Mouse (Mus musculus): Measurements from ENCODE around the gene Creb3l4. TPM values are rescaled to one million over a fixed set of nuclear protein-coding genes. Genes with fewer than 3 reads are reported as not detected.

Creb3l4 gene
- polyA plus RNA-seq, 1 experiment from 2014 or later = 3.2 TPM

DNA sequence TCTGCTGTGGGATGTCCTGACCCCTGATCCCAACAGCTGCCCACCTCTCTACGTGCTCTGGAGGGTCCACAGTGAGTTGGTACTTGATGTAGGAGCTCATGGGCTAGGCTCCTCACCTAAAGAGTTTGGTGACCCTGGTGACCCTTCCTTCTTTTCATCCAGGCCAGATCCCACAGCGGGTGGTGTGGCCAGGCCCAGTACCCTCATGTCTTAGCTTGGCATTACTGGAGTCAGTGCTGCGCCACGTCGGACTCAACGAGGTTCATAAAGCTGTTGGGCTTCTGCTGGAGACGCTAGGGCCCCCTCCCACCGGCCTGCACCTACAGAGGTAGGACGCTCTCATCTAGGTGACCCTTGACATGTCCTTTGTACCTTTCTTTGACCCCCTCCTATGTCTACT lies 35.9 kb upstream of the Creb3l4 start:
- no peak for ATAC-seq (ENCODE audit: low FRiP score)
- DNase-seq (ENCODE audit: low spot score, missing footprints) = no peak
- Histone ChIP-seq H3K4me2 (no peak overlapping the region), H3K27ac (ENCODE audit: low read depth, low read length) (no peak overlapping the region), H3K9ac (ENCODE audit: low read length) (no peak overlapping the region), H3K27me3 (ENCODE audit: control insufficient read depth, insufficient read depth, low read length) (no peaks in the 10 kb centered on the region), H3K4me1 (ENCODE audit: control insufficient read depth, insufficient read depth, low read length) (no peaks in the 10 kb centered on the region), H3K9me3 (ENCODE audit: control insufficient read depth, low read length) (no peaks in the 10 kb centered on the region), H3K36me3 (ENCODE audit: control insufficient read depth, insufficient read depth, low read length) (peaks cover 11% of the 10 kb centered on the region), H3K4me3 (ENCODE audit: low read depth, low read length) (no peak overlapping the region)
- WGBS = 92% methylated on average over 9 of the region's 9 CpGs

DNA sequence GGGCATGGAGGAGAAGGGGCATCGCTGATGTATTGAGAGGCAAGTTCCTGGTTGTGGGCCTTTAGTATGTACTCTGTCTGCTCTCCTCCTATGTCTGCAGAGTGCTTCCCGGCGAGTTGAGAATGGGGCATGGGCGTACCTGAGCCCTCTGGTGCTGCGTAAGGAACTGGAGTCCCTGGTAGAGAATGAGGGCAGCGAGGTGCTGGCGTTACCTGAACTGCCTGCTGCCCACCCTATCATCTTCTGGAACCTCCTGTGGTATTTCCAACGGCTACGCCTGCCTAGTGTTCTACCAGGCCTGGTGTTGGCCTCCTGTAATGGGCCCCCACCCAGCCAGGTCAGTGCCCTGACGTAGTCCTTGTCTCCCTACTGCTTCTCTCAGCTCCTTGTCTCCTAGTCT lies 34.9 kb upstream of the Creb3l4 start:
- no peaks in the 10 kb centered on the region for H3K4me1 ChIP-seq (ENCODE audit: control insufficient read depth, insufficient read depth, low read length)
- 97% methylated on average over 10 of the region's 10 CpGs for WGBS
- no peak for ATAC-seq (ENCODE audit: low FRiP score)
- no peak for DNase-seq (ENCODE audit: low spot score, missing footprints)
- no peaks in the 10 kb centered on the region for H3K9me3 ChIP-seq (ENCODE audit: control insufficient read depth, low read length)
- no peak overlapping the region for H3K4me2 ChIP-seq
- no peak overlapping the region for H3K4me3 ChIP-seq (ENCODE audit: low read depth, low read length)
- no peaks in the 10 kb centered on the region for H3K27me3 ChIP-seq (ENCODE audit: control insufficient read depth, insufficient read depth, low read length)
- H3K9ac ChIP-seq (ENCODE audit: low read length) = no peak overlapping the region
- H3K36me3 ChIP-seq (ENCODE audit: control insufficient read depth, insufficient read depth, low read length) = peaks cover 13% of the 10 kb centered on the region
- no peak overlapping the region for H3K27ac ChIP-seq (ENCODE audit: low read depth, low read length)

- H3K36me3 ChIP-seq (ENCODE audit: control insufficient read depth, insufficient read depth, low read length) = peaks cover 15% of the 10 kb centered on the region
Observed at GRCm38 (mm10) chr3:90277793-90278192, 34.5 kb upstream of the Creb3l4 start.

DNA sequence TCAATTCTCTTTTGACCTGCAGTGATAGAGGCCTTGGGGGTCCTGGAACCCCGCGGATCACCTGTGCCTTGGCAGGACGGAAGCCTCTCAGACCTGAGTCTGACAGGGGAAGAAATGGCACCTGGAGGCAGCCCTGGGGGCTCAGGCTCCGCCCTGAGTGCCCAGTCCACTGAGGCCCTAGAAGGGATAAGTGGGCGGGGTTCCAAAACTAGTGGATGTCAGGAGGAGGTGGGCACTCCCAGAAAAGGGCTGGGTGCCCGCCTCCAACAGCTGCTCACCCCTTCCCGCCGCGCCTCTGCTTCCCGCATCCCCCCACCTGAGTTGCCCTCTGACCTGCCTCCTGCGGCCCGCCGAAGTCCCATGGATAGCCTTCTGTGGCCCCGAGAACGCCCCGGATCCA lies 33.5 kb upstream of the Creb3l4 start:
- H3K4me3 ChIP-seq (ENCODE audit: low read depth, low read length) = no peak overlapping the region
- no peak overlapping the region for H3K4me2 ChIP-seq
- no peak for ATAC-seq (ENCODE audit: low FRiP score)
- H3K9ac ChIP-seq (ENCODE audit: low read length) = no peak overlapping the region
- no peaks in the 10 kb centered on the region for H3K27me3 ChIP-seq (ENCODE audit: control insufficient read depth, insufficient read depth, low read length)
- DNase-seq (ENCODE audit: low spot score, missing footprints) = no peak
- H3K27ac ChIP-seq (ENCODE audit: low read depth, low read length) = no peak overlapping the region
- no peaks in the 10 kb centered on the region for H3K4me1 ChIP-seq (ENCODE audit: control insufficient read depth, insufficient read depth, low read length)
- peaks cover 19% of the 10 kb centered on the region for H3K36me3 ChIP-seq (ENCODE audit: control insufficient read depth, insufficient read depth, low read length)
- no peaks in the 10 kb centered on the region for H3K9me3 ChIP-seq (ENCODE audit: control insufficient read depth, low read length)
- WGBS = 39% methylated on average over 16 of the region's 16 CpGs

More at GRCm38 (mm10) chr3:90277793-90278192, 34.5 kb upstream of the Creb3l4 start:
- no peaks in the 10 kb centered on the region for H3K9me3 ChIP-seq (ENCODE audit: control insufficient read depth, low read length)
- WGBS = 91% methylated on average over 9 of the region's 9 CpGs
- no peaks in the 10 kb centered on the region for H3K4me1 ChIP-seq (ENCODE audit: control insufficient read depth, insufficient read depth, low read length)
- H3K9ac ChIP-seq (ENCODE audit: low read length) = no peak overlapping the region
- no peak overlapping the region for H3K4me3 ChIP-seq (ENCODE audit: low read depth, low read length)
- H3K27ac ChIP-seq (ENCODE audit: low read depth, low read length) = no peak overlapping the region
- H3K4me2 ChIP-seq = no peak overlapping the region
- ATAC-seq (ENCODE audit: low FRiP score) (no peak), DNase-seq (ENCODE audit: low spot score, missing footprints) (no peak)
- H3K27me3 ChIP-seq (ENCODE audit: control insufficient read depth, insufficient read depth, low read length) = no peaks in the 10 kb centered on the region

GRCm38 (mm10) chr3:90275286-90275685 lies 32.0 kb upstream of the Creb3l4 start:
- Histone ChIP-seq H3K27ac (ENCODE audit: low read depth, low read length) (no peak overlapping the region), H3K4me3 (ENCODE audit: low read depth, low read length) (no peak overlapping the region), H3K9me3 (ENCODE audit: control insufficient read depth, low read length) (no peaks in the 10 kb centered on the region), H3K4me2 (no peak overlapping the region), H3K9ac (ENCODE audit: low read length) (no peak overlapping the region), H3K27me3 (ENCODE audit: control insufficient read depth, insufficient read depth, low read length) (no peaks in the 10 kb centered on the region), H3K4me1 (ENCODE audit: control insufficient read depth, insufficient read depth, low read length) (no peaks in the 10 kb centered on the region), H3K36me3 (ENCODE audit: control insufficient read depth, insufficient read depth, low read length) (peaks cover 21% of the 10 kb centered on the region)
- no peak for ATAC-seq (ENCODE audit: low FRiP score)
- 91% methylated on average over 11 of the region's 11 CpGs for WGBS
- DNase-seq (ENCODE audit: low spot score, missing footprints) = no peak

DNA sequence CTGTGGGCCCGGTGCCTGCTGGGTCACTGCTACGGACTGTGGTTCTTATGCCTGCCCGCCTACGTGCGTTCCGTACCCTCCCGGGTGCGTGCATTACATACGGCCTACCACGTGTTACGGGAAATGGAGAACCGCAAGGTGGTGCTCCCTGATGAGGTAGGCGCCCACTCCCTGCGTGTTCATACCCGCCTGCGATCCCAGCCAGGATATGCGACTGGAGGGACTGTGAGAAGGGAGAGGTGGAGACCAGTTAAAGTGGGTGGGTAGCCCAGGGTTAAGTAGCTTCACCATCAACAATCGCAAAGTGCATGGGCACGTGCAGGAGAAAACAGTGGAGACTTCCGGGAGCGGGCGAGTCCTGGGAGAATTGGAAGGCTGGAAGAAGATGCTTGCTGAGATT lies 30.5 kb upstream of the Creb3l4 start:
- ATAC-seq (ENCODE audit: low FRiP score) = no peak
- H3K4me2 ChIP-seq = no peak overlapping the region
- no peak for DNase-seq (ENCODE audit: low spot score, missing footprints)
- no peak overlapping the region for H3K27ac ChIP-seq (ENCODE audit: low read depth, low read length)
- no peak overlapping the region for H3K4me3 ChIP-seq (ENCODE audit: low read depth, low read length)
- no peaks in the 10 kb centered on the region for H3K4me1 ChIP-seq (ENCODE audit: control insufficient read depth, insufficient read depth, low read length)
- no peak overlapping the region for H3K9ac ChIP-seq (ENCODE audit: low read length)
- peaks cover 17% of the 10 kb centered on the region for H3K36me3 ChIP-seq (ENCODE audit: control insufficient read depth, insufficient read depth, low read length)
- no peaks in the 10 kb centered on the region for H3K27me3 ChIP-seq (ENCODE audit: control insufficient read depth, insufficient read depth, low read length)
- H3K9me3 ChIP-seq (ENCODE audit: control insufficient read depth, low read length) = no peaks in the 10 kb centered on the region
- WGBS = 93% methylated on average over 22 of the region's 22 CpGs

- Histone ChIP-seq H3K27me3 (ENCODE audit: control insufficient read depth, insufficient read depth, low read length) (no peaks in the 10 kb centered on the region), H3K36me3 (ENCODE audit: control insufficient read depth, insufficient read depth, low read length) (peaks cover 13% of the 10 kb centered on the region; the same call in 1 of the 2 replicates), H3K27ac (ENCODE audit: low read depth, low read length) (no peak overlapping the region), H3K4me2 (no peak overlapping the region), H3K9ac (ENCODE audit: low read length) (no peak overlapping the region), H3K9me3 (ENCODE audit: control insufficient read depth, low read length) (no peaks in the 10 kb centered on the region), H3K4me3 (ENCODE audit: low read depth, low read length) (no peak overlapping the region), H3K4me1 (ENCODE audit: control insufficient read depth, insufficient read depth, low read length) (no peaks in the 10 kb centered on the region)
- 79% methylated on average over 9 of the region's 9 CpGs for WGBS
- DNase-seq (ENCODE audit: low spot score, missing footprints) (no peak), ATAC-seq (ENCODE audit: low FRiP score) (no peak)
Observed at GRCm38 (mm10) chr3:90272170-90272569, 28.9 kb upstream of the Creb3l4 start.

- WGBS = 90% methylated on average over 8 of the region's 8 CpGs
- Histone ChIP-seq H3K9me3 (ENCODE audit: control insufficient read depth, low read length) (no peaks in the 10 kb centered on the region), H3K9ac (ENCODE audit: low read length) (no peak overlapping the region), H3K27ac (ENCODE audit: low read depth, low read length) (no peak overlapping the region), H3K4me1 (ENCODE audit: control insufficient read depth, insufficient read depth, low read length) (peaks cover 8% of the 10 kb centered on the region), H3K4me3 (ENCODE audit: low read depth, low read length) (no peak overlapping the region), H3K27me3 (ENCODE audit: control insufficient read depth, insufficient read depth, low read length) (no peaks in the 10 kb centered on the region), H3K36me3 (ENCODE audit: control insufficient read depth, insufficient read depth, low read length) (peaks cover 10% of the 10 kb centered on the region; the same call in 1 of the 2 replicates), H3K4me2 (no peak overlapping the region)
- DNase-seq (ENCODE audit: low spot score, missing footprints) (no peak), ATAC-seq (ENCODE audit: low FRiP score) (no peak)
Observed at GRCm38 (mm10) chr3:90270784-90271183, 27.5 kb upstream of the Creb3l4 start.

GRCm38 (mm10) chr3:90268971-90269370 lies 25.7 kb upstream of the Creb3l4 start:
- Histone ChIP-seq H3K36me3 (ENCODE audit: control insufficient read depth, insufficient read depth, low read length) (peaks cover 10% of the 10 kb centered on the region; the same call in 1 of the 2 replicates), H3K27me3 (ENCODE audit: control insufficient read depth, insufficient read depth, low read length) (no peaks in the 10 kb centered on the region), H3K4me2 (no peak overlapping the region), H3K9ac (ENCODE audit: low read length) (no peak overlapping the region), H3K9me3 (ENCODE audit: control insufficient read depth, low read length) (no peaks in the 10 kb centered on the region), H3K4me1 (ENCODE audit: control insufficient read depth, insufficient read depth, low read length) (peaks cover 11% of the 10 kb centered on the region), H3K27ac (ENCODE audit: low read depth, low read length) (no peak overlapping the region), H3K4me3 (ENCODE audit: low read depth, low read length) (no peak overlapping the region)
- DNase-seq (ENCODE audit: low spot score, missing footprints) (no peak), ATAC-seq (ENCODE audit: low FRiP score) (no peak)
- WGBS = 86% methylated on average over 16 of the region's 16 CpGs

GRCm38 (mm10) chr3:90268190-90268589 lies 24.9 kb upstream of the Creb3l4 start:
- H3K4me2 ChIP-seq = no peak overlapping the region
- H3K4me1 ChIP-seq (ENCODE audit: control insufficient read depth, insufficient read depth, low read length) = peaks cover 11% of the 10 kb centered on the region
- H3K27me3 ChIP-seq (ENCODE audit: control insufficient read depth, insufficient read depth, low read length) = no peaks in the 10 kb centered on the region
- peaks cover 7% of the 10 kb centered on the region; the same call in 1 of the 2 replicates for H3K36me3 ChIP-seq (ENCODE audit: control insufficient read depth, insufficient read depth, low read length)
- ATAC-seq (ENCODE audit: low FRiP score) (no peak), DNase-seq (ENCODE audit: low spot score, missing footprints) (no peak)
- 97% methylated on average over 11 of the region's 11 CpGs for WGBS
- H3K9ac ChIP-seq (ENCODE audit: low read length) = no peak overlapping the region
- no peak overlapping the region for H3K27ac ChIP-seq (ENCODE audit: low read depth, low read length)
- no peaks in the 10 kb centered on the region for H3K9me3 ChIP-seq (ENCODE audit: control insufficient read depth, low read length)
- no peak overlapping the region for H3K4me3 ChIP-seq (ENCODE audit: low read depth, low read length)
